Mouse (Mus musculus) hindbrain, embryonic 13.5 days (tissue): ENCODE data around the gene Etv3. TPM values are rescaled to one million over a fixed set of nuclear protein-coding genes. Genes with fewer than 3 reads are reported as not detected.

Experiments
- ATAC-seq: fragments of 200-750 bp; cut with Nextera tagmentation; 2 replicates; pipeline ENCODE4 v1.8.0; 2017; ENCODE audit warnings: moderate TSS enrichment; ENCODE audit not compliant: low FRiP score
- H3K27ac ChIP-seq: fragments of 300-500 bp; sonication (generic); 2 replicates; pipeline ENCODE4 v1.5.1; 2015; ENCODE audit warnings: inconsistent platforms, mild to moderate bottlenecking, moderate library complexity
- H3K27me3 ChIP-seq: fragments of 300-500 bp; sonication (generic); 2 replicates; pipeline ENCODE4 v1.6.1; 2015; ENCODE audit warnings: mild to moderate bottlenecking, inconsistent platforms
- H3K36me3 ChIP-seq: fragments of 300-500 bp; sonication (generic); 2 replicates; pipeline ENCODE4 v1.6.1; 2015; ENCODE audit warnings: mild to moderate bottlenecking, inconsistent platforms
- H3K4me1 ChIP-seq: fragments of 300-500 bp; sonication (generic); replicated peaks from 2 replicates; pipeline ENCODE4 v1.6.1; 2015; ENCODE audit warnings: inconsistent platforms
- H3K4me2 ChIP-seq: fragments of 300-500 bp; sonication (generic); 2 replicates; pipeline ENCODE4 v1.6.1; 2015; ENCODE audit warnings: inconsistent platforms, mild to moderate bottlenecking, moderate library complexity
- H3K4me3 ChIP-seq: fragments of 300-500 bp; sonication (generic); 2 replicates; pipeline ENCODE4 v1.5.1; 2015; ENCODE audit warnings: mild to moderate bottlenecking, inconsistent platforms
- H3K9ac ChIP-seq: fragments of 300-500 bp; sonication (generic); 2 replicates; pipeline ENCODE4 v1.6.1; 2015; ENCODE audit warnings: mild to moderate bottlenecking, inconsistent platforms
- H3K9me3 ChIP-seq: fragments of 300-500 bp; sonication (generic); 2 replicates; pipeline ENCODE4 v1.6.1; 2016; ENCODE audit warnings: inconsistent platforms
- WGBS: fragments of 180-500 bp; shearing (Covaris S2); methylation state at CpG from one replicate; pipeline ENCODE4 v1.1.7; 2015; 5-methylcytosine and 5-hydroxymethylcytosine counted together
- polyA plus RNA-seq: library from polyadenylated mRNA; unstranded; fragments of >200 nt; fragmentation: Nextera tagmentation; extraction: Ambion mirVana; gene quantifications from 2 replicates; pipeline ENCODE4 v1.2.1, GENCODE M21; 2015

The Etv3 gene
- polyA plus RNA-seq, 1 experiment from 2014 or later = 10.1 TPM

DNA sequence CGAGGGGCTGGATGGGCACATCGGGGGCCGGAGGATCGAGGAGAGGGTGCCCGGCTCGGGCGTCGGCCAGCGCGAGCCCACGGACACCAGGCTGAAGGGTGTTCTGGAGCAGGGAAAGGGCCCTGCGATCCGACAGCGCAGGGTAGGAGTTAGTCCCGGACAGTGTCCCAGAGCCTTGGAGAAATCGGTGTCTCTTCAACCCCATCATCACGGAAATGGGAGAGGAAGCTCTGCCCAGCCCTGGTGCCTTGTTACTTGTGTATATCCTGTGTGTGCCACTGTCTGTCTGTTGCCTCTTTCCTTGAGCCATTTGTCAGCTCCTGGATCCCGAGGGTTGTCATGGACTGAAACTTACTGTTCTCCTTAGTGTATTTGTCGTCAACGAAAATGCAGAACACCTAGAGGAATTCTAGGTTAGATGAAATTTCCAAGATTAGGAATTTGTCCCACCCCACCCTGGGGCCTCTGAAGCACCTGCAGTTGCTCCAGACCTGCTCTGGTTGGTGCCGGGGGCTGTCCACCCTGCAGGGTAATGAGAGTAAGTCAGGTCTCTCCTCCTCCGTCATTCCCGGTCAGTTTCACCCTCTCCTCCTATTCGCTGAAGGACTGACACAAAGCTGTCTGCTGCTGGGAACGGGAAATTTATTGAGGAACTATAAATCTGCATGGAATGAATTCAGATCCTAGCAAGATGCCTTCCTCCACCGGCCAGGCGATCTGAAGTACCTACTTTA lies 797 bp downstream of the Etv3 start:
- Histone ChIP-seq H3K9me3 (no peaks in the 10 kb centered on the region), H3K4me1 (peaks cover 21% of the 10 kb centered on the region), H3K36me3 (peaks cover 38% of the 10 kb centered on the region), H3K27ac (peak overlapping the region; percentile 81), H3K27me3 (peaks cover 4% of the 10 kb centered on the region; the same call in 1 of the 2 replicates), H3K4me2 (peak overlapping the region; percentile 93), H3K4me3 (peak overlapping the region; percentile 97), H3K9ac (peak overlapping the region; percentile 100)
- ATAC-seq = peak; percentile 77
- 8% methylated on average over 27 of the region's 27 CpGs for WGBS

DNA sequence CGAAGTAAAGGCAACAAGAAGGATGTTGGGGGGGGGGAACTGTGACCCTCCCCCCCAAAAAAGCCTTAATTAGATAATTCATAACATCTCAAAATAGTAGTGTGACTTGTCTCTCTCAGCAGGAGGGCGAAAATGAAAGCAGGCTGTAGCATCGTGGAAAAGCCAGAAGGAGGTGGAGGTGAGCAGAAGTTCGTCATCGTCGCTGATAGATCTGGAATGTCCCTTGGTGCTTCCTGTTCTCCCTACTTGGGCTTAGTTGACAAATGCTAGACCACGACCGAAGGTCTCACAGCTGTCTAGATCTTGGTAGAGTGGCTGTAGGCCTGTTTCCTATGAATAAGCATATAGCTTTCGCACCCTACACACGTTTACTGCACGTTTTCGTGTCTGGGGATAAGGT lies 1.9 kb downstream of the Etv3 start:
- Histone ChIP-seq H3K9me3 (no peaks in the 10 kb centered on the region), H3K36me3 (peaks cover 48% of the 10 kb centered on the region), H3K27me3 (peaks cover 4% of the 10 kb centered on the region; the same call in 1 of the 2 replicates), H3K4me2 (no peak overlapping the region), H3K9ac (no peak overlapping the region; the same call in 1 of the 2 replicates), H3K4me1 (peaks cover 21% of the 10 kb centered on the region), H3K4me3 (0 out of 2 replicates have a peak overlapping the region, but pooled peaks have one; percentile 97), H3K27ac (no peak overlapping the region)
- WGBS = 88% methylated on average over 12 of the region's 12 CpGs
- ATAC-seq = no peak

DNA sequence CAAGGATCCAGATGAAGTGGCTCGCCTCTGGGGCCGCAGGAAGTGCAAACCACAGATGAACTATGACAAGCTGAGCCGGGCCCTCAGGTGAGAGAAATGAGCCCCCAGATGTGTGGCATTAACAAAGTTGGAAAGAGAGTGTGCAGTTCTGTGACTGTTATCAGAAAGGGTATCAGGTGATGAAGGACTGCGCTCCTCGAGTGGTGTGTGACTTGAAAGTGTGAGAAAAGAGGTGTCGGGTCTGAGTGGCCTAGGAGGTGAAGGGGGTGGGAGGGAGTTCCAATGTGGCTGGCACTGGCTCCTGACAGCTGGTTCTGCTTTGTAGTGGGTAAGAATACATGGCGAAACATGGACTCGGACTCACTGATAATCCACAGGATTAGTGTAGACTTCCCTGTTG lies 2.8 kb downstream of the Etv3 start:
- no peaks in the 10 kb centered on the region for H3K27me3 ChIP-seq
- peaks cover 56% of the 10 kb centered on the region for H3K36me3 ChIP-seq
- no peak overlapping the region for H3K4me3 ChIP-seq
- 95% methylated on average over 8 of the region's 8 CpGs for WGBS
- H3K4me1 ChIP-seq = peaks cover 21% of the 10 kb centered on the region
- no peak overlapping the region for H3K4me2 ChIP-seq
- no peaks in the 10 kb centered on the region for H3K9me3 ChIP-seq
- no peak overlapping the region for H3K27ac ChIP-seq
- ATAC-seq = no peak
- no peak overlapping the region for H3K9ac ChIP-seq

DNA sequence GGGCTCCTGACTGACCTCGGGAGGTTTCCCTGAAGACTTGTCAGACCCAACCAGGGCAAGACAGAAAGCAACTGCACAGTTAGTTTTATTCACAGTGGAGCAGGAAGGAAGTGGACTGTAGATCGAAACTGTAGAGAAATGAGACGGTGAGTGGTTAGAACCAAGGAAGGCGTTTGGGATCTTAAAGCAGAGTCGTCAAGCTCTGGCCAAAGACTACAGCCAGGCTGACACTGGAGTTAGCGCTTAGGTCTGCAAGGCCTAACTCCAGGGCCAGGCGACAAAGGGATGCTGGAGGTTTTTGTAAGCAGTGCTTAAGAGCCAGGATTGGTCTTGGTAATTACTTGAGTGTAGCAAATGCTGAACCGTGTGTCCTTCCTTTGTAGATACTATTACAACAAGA lies 3.6 kb downstream of the Etv3 start:
- Histone ChIP-seq H3K4me3 (no peak overlapping the region), H3K4me1 (peaks cover 21% of the 10 kb centered on the region), H3K27me3 (no peaks in the 10 kb centered on the region), H3K27ac (no peak overlapping the region), H3K9me3 (no peaks in the 10 kb centered on the region), H3K36me3 (peaks cover 65% of the 10 kb centered on the region), H3K4me2 (no peak overlapping the region), H3K9ac (no peak overlapping the region)
- ATAC-seq = no peak
- 94% methylated on average over 8 of the region's 8 CpGs for WGBS

DNA sequence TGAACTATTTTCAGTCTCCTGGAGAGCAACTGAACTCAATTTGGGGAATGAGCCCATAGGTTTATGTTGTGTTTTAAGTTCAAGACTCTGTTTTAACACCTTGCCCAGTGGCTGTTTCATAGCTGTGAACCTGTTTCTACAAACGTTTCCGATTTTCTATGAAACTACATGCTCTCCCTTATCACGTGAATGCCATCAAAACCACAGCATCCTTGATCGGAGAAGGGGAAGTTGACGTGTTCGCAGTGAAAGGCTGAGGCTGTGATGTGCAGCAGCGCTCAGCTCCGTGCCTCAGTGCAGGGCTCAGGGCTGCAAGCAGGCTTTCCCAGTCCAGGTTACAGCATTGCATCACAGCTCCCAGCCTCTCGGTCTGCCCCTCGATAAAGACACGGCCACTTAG lies 4.4 kb downstream of the Etv3 start:
- Histone ChIP-seq H3K27me3 (no peaks in the 10 kb centered on the region), H3K9me3 (no peaks in the 10 kb centered on the region), H3K4me2 (no peak overlapping the region), H3K4me1 (peaks cover 21% of the 10 kb centered on the region), H3K4me3 (no peak overlapping the region), H3K36me3 (peaks cover 72% of the 10 kb centered on the region), H3K9ac (no peak overlapping the region), H3K27ac (no peak overlapping the region)
- no peak for ATAC-seq
- WGBS = 94% methylated on average over 11 of the region's 11 CpGs

DNA sequence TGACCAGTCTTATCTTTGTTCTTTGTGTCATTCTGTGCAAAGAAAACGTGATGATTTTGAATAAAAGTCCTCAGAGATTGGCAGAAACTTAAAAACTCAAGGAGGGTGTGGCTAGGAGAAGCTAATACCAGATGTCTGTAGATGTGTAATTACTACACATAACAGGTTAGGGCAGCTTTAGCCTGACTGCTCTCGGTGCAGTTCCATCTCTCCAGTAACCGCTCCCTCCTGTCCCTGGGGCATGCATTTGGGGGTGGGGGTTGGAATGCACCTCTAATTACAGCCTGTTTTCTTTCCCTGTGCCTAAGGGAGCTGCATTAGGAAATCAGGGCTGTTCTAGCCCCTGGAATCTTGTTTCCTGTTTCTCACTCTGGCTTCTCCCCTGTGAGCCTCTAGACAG lies 5.0 kb downstream of the Etv3 start:
- WGBS = 90% methylated on average over 3 of the region's 3 CpGs
- no peak for ATAC-seq
- peaks cover 79% of the 10 kb centered on the region for H3K36me3 ChIP-seq

DNA sequence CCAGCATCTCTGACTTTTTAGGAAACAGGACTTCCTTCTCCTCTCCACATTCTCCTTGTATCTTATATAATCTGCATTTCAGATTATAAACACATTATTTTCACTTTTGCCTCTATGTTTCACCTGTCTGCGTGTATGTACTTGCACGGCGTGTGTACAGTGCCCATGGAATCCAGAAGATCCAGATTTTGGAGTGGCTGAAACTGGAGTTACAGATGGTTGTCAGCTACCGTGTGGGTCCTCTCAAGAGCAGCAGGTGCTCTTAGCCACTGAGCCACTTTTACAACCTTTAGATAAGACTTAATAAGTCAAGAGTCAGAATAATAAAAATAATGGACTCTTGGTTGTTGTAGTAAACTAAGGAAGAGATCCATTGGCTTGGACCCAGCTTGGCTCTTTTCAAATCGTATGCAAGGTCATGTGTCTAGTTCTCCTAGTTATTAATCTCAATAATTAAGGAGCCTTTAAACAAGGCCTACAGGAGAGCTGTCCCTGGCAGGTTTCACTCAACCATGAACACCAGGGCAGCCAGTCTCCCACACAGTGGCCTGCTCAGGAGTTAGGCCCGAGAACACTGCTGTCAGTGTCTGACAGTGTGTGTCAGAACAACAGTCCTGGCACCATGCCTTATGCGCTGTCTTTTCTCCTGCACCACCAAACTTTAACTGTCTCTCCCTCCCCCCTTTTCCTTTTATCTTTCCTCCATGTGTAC lies 8.6 kb downstream of the Etv3 start:
- H3K4me2 ChIP-seq = no peak overlapping the region
- no peak overlapping the region for H3K27ac ChIP-seq
- WGBS = 95% methylated on average over 7 of the region's 7 CpGs

More for the DNA sequence above, 5.0 kb downstream of the Etv3 start:
- Histone ChIP-seq H3K9me3 (no peaks in the 10 kb centered on the region), H3K4me3 (no peak overlapping the region), H3K4me2 (no peak overlapping the region), H3K27ac (no peak overlapping the region), H3K4me1 (peaks cover 17% of the 10 kb centered on the region), H3K27me3 (no peaks in the 10 kb centered on the region), H3K9ac (no peak overlapping the region)

DNA sequence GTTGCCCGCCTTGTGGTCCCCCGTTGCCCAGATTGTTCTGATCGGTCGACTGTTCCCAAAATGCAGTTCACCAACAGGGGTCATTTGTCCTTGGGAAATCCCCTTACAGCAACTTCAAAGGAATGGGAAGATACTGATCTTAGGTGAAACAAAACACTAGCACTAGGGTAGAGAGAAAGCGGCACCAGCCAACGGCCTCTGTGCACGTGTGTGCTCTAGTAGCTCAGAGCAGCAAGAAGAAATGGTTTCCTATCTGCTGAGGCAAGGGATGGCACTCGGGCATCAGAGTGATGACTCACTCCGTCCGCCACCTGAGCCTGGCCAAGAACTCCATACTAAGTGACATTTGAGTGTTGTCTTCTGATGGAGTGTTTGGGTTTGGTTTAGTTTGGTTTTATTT lies 12.8 kb downstream of the Etv3 start:
- peaks cover 24% of the 10 kb centered on the region for H3K4me1 ChIP-seq
- H3K4me2 ChIP-seq = no peak overlapping the region
- no peak overlapping the region for H3K9ac ChIP-seq
- no peak overlapping the region for H3K27ac ChIP-seq
- no peak for ATAC-seq
- no peak overlapping the region for H3K4me3 ChIP-seq
- no peaks in the 10 kb centered on the region for H3K9me3 ChIP-seq
- WGBS = 91% methylated on average over 10 of the region's 10 CpGs
- peaks cover 63% of the 10 kb centered on the region for H3K36me3 ChIP-seq
- H3K27me3 ChIP-seq = no peaks in the 10 kb centered on the region

More for the DNA sequence above, 8.6 kb downstream of the Etv3 start:
- Histone ChIP-seq H3K9ac (no peak overlapping the region), H3K4me3 (no peak overlapping the region), H3K27me3 (no peaks in the 10 kb centered on the region), H3K9me3 (no peaks in the 10 kb centered on the region), H3K36me3 (peaks cover 99% of the 10 kb centered on the region), H3K4me1 (no peaks in the 10 kb centered on the region)
- no peak for ATAC-seq

DNA sequence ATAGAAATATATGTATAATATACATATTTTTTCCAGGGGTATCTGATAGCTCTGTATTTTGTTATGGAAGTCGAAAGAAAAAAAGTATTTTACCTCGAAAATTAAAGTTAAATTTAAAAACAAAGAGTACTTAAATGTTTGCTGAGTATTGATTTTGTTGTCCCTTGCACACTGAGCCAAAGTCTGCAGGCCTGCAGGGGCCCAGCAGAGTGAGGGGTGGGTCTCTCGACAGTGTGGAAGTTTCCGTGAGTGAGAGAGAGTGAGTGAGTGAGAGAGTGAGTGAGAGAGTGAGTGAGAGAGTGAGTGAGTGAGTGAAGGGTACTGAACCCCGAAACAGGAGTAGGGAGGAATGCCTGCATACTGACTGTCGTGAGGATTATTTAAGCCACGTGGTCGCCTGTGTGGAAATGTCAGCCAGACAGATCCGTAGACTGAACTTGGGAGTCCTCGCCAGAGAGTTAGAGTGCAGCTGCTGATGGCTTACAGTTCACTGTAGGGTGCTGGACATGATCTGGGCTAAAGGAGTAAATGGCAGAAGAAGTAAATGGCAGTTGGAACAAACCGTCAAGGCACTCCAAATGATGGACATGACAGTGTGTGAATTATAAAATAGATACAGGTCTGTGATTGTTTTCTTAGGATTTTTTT lies 14.9 kb downstream of the Etv3 start:
- H3K9me3 ChIP-seq = no peaks in the 10 kb centered on the region
- no peak overlapping the region for H3K27ac ChIP-seq
- WGBS = 76% methylated on average over 11 of the region's 11 CpGs
- no peak overlapping the region for H3K9ac ChIP-seq
- no peak for ATAC-seq
- peaks cover 24% of the 10 kb centered on the region for H3K4me1 ChIP-seq
- H3K36me3 ChIP-seq = peaks cover 42% of the 10 kb centered on the region
- no peaks in the 10 kb centered on the region for H3K27me3 ChIP-seq
- no peak overlapping the region for H3K4me3 ChIP-seq
- H3K4me2 ChIP-seq = no peak overlapping the region

DNA sequence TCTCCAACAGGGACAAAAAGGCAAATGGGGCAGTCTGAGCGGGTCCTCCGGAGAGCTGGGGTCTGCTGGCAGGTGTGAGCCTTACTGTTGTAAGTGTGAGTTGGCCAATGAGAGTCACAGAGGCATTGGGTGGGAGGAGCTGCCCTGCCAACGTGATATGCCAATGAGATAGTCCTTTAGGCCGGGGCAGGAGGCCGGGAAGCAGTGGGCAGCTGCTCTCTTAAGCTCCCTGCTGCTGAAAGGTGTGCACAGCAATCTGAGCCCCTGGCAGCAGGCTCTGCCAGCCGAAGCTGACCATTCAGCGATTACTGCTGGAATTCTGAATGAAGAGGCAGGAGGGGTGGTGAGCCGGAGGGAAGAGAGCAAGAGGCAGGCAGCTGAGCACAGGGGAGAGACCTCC lies 15.5 kb downstream of the Etv3 start:
- H3K4me3 ChIP-seq = no peak overlapping the region
- no peak; the same call in 1 of the 2 replicates for ATAC-seq
- WGBS = 18% methylated on average over 8 of the region's 8 CpGs
- peak overlapping the region; percentile 5; the same call in 1 of the 2 replicates for H3K9ac ChIP-seq
- no peaks in the 10 kb centered on the region for H3K27me3 ChIP-seq
- H3K27ac ChIP-seq = peak overlapping the region; percentile 24; the same call in 1 of the 2 replicates
- H3K4me2 ChIP-seq = no peak overlapping the region
- H3K4me1 ChIP-seq = peaks cover 24% of the 10 kb centered on the region
- no peaks in the 10 kb centered on the region for H3K9me3 ChIP-seq
- H3K36me3 ChIP-seq = peaks cover 37% of the 10 kb centered on the region

DNA sequence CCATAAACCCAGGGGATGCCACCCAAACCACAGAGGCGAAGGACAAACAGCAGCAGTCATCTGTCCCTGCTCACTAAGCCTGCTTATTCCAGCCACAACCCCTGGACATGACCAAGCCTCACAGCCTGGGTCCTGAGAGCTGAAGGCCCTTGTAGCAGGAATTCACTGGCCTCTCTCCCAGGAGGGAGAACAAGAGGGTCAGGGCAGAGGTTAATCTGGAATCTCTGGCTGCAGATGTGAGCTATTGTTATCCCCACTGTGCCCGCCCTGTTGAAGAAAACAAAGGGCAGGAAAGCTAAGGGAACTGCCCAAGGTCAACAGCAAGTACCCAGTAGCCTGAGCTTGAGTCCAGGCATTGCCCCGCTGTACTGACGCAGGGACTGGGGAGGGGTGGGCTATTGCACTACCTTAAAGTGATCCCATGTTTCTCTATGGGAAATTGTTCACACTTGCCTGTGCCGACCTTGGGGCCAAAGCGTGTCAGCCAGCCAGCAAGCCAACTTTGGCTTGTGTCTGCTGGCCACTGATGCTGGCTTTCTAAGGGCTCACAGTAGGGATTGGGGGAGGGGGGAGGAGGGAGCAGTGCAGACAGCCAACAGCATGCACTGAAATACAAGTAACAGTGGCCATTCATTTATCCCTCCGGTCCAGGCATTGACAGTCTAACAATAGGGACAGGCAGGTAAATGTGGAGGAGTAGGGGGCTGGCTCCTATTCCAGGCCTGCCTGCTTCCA lies 17.4 kb downstream of the Etv3 start:
- Histone ChIP-seq H3K4me3 (no peak overlapping the region), H3K27me3 (no peaks in the 10 kb centered on the region), H3K27ac (0 out of 2 replicates have a peak overlapping the region, but pooled peaks have one; percentile 32), H3K36me3 (peaks cover 17% of the 10 kb centered on the region), H3K9me3 (no peaks in the 10 kb centered on the region), H3K4me2 (no peak overlapping the region), H3K9ac (peak overlapping the region; percentile 5; the same call in 1 of the 2 replicates), H3K4me1 (peaks cover 29% of the 10 kb centered on the region)
- ATAC-seq = no peak
- WGBS = 20% methylated on average over 7 of the region's 7 CpGs

DNA sequence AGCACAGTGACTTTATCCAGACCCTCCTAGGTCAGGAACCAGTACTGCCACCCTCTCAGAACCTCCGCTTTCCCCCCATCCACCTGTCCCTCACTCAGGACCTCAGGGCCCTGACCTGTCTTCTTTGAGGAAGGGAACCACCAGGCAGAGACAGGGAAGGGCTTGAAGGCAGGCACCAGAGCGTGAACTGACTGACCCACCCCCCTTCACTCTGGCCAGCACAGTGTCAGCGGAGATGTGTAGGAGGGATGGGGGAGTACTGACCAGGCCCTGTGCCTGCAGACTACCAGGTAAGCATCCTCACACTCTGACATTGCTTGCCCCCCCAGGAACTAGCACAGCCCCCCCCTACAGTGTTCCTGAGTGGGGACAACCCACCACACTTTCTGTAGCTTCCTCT lies 20.3 kb downstream of the Etv3 start:
- H3K4me1 ChIP-seq = peaks cover 34% of the 10 kb centered on the region
- H3K27ac ChIP-seq = no peak overlapping the region
- H3K9ac ChIP-seq = no peak overlapping the region
- no peak overlapping the region for H3K4me2 ChIP-seq
- no peaks in the 10 kb centered on the region for H3K9me3 ChIP-seq
- no peak overlapping the region for H3K4me3 ChIP-seq
- WGBS = 57% methylated on average over 3 of the region's 3 CpGs
- H3K36me3 ChIP-seq = no peaks in the 10 kb centered on the region
- ATAC-seq = no peak
- peaks cover 9% of the 10 kb centered on the region; the same call in 1 of the 2 replicates for H3K27me3 ChIP-seq
